Mouse (Mus musculus) liver, embryonic 11.5 days (tissue): ENCODE measurements around the gene Sptbn4. TPM values are rescaled to one million over a fixed set of nuclear protein-coding genes. Genes with fewer than 3 reads are reported as not detected.

Source experiments
- ATAC-seq: fragments of 200-750 bp; cut with Nextera tagmentation; replicated peaks from 2 replicates; pipeline ENCODE4 v1.8.0; 2017; ENCODE audit warnings: moderate number of reproducible peaks, mild to moderate bottlenecking, moderate TSS enrichment, moderate library complexity; ENCODE audit not compliant: low FRiP score
- DNase-seq: peaks from one replicate; pipeline ENCODE4 v3.0.0-alpha.2; 2017; ENCODE audit warnings: low spot score
- H3K27ac ChIP-seq: fragments of 300-500 bp; sonication (generic); 2 replicates; pipeline ENCODE4 v1.5.1; 2014; ENCODE audit warnings: mild to moderate bottlenecking, low read depth, low read length, control low read depth
- H3K27me3 ChIP-seq: fragments of 300-500 bp; sonication (generic); replicated peaks from 2 replicates; pipeline ENCODE4 v1.6.1; 2014; ENCODE audit warnings: low read length, mixed read lengths; ENCODE audit not compliant: control insufficient read depth, insufficient read depth
- H3K36me3 ChIP-seq: fragments of 300-500 bp; sonication (generic); 2 replicates; pipeline ENCODE4 v1.6.1; 2014; ENCODE audit warnings: mild to moderate bottlenecking, low read length, moderate library complexity, mixed read lengths; ENCODE audit not compliant: control insufficient read depth, insufficient read depth
- H3K4me1 ChIP-seq: fragments of 300-500 bp; sonication (generic); replicated peaks from 2 replicates; pipeline ENCODE4 v1.6.1; 2014; ENCODE audit warnings: low read length, mixed read lengths; ENCODE audit not compliant: control insufficient read depth, insufficient read depth
- H3K4me2 ChIP-seq: fragments of 300-500 bp; sonication (generic); 2 replicates; pipeline ENCODE4 v1.6.1; 2014; ENCODE audit warnings: mild to moderate bottlenecking, control low read depth, moderate library complexity
- H3K4me3 ChIP-seq: fragments of 300-500 bp; sonication (generic); 2 replicates; pipeline ENCODE4 v1.5.1; 2014; ENCODE audit warnings: low read depth, low read length, control low read depth
- H3K9ac ChIP-seq: fragments of 300-500 bp; sonication (generic); 2 replicates; pipeline ENCODE4 v1.6.1; 2014; ENCODE audit warnings: low read depth, low read length, control low read depth
- H3K9me3 ChIP-seq: fragments of 300-500 bp; sonication (generic); 2 replicates; pipeline ENCODE4 v1.6.1; 2016; ENCODE audit warnings: low read length, inconsistent platforms, mixed read lengths; ENCODE audit not compliant: control insufficient read depth
- WGBS: fragments of 180-500 bp; shearing (Covaris S2); extraction: QIAGEN DNeasy Blood & Tissue Kit; methylation state at CpG from one replicate; pipeline ENCODE4 v1.1.7; 2014; 5-methylcytosine and 5-hydroxymethylcytosine counted together
- polyA plus RNA-seq: library from polyadenylated mRNA; unstranded; fragments of >200 nt; fragmentation: Nextera tagmentation; extraction: Ambion mirVana; gene quantifications from 2 replicates; pipeline ENCODE4 v1.2.1, GENCODE M21; 2014

Gene Sptbn4
- polyA plus RNA-seq, 1 experiment from 2014 or later, result 0.19 TPM

GRCm38 (mm10) chr7:27328161-27328560 lies 119.3 kb downstream of the Sptbn4 start:
- no peaks in the 10 kb centered on the region for H3K9me3 ChIP-seq
- ATAC-seq (no peak), DNase-seq (no peak)
- H3K4me1 ChIP-seq, result peaks cover 17% of the 10 kb centered on the region
- no peaks in the 10 kb centered on the region for H3K36me3 ChIP-seq
- no peak overlapping the region for H3K9ac ChIP-seq
- no peak overlapping the region for H3K4me2 ChIP-seq
- H3K4me3 ChIP-seq, result no peak overlapping the region
- no peak overlapping the region for H3K27ac ChIP-seq
- 75% methylated on average over 11 of the region's 11 CpGs for WGBS
- H3K27me3 ChIP-seq, result peaks cover 95% of the 10 kb centered on the region

- peaks cover 14% of the 10 kb centered on the region for H3K4me1 ChIP-seq
- peaks cover 95% of the 10 kb centered on the region for H3K27me3 ChIP-seq
- DNase-seq (no peak), ATAC-seq (no peak)
- no peak overlapping the region for H3K4me3 ChIP-seq
- no peak overlapping the region for H3K27ac ChIP-seq
- 85% methylated on average over 8 of the region's 8 CpGs for WGBS
- H3K9me3 ChIP-seq, result no peaks in the 10 kb centered on the region
- no peak overlapping the region for H3K4me2 ChIP-seq
- H3K9ac ChIP-seq, result no peak overlapping the region
- no peaks in the 10 kb centered on the region for H3K36me3 ChIP-seq
These were observed 120.0 kb downstream of the Sptbn4 start for GRCm38 (mm10) chr7:27327500-27327899.

GRCm38 (mm10) chr7:27326101-27326880 lies 121.2 kb downstream of the Sptbn4 start:
- ATAC-seq, result no peak
- DNase-seq, result no peak
- Histone ChIP-seq H3K9me3 (no peaks in the 10 kb centered on the region), H3K9ac (no peak overlapping the region), H3K27ac (no peak overlapping the region), H3K4me1 (peaks cover 10% of the 10 kb centered on the region), H3K4me3 (peak overlapping the region; percentile 29), H3K36me3 (no peaks in the 10 kb centered on the region), H3K4me2 (peak overlapping the region; percentile 50), H3K27me3 (peaks cover 95% of the 10 kb centered on the region)
- WGBS, result 29% methylated on average over 34 of the region's 34 CpGs

GRCm38 (mm10) chr7:27325697-27326096 lies 121.8 kb downstream of the Sptbn4 start:
- Histone ChIP-seq H3K36me3 (no peaks in the 10 kb centered on the region), H3K27me3 (peaks cover 89% of the 10 kb centered on the region), H3K9me3 (no peaks in the 10 kb centered on the region), H3K4me1 (peaks cover 6% of the 10 kb centered on the region), H3K4me3 (peak overlapping the region; percentile 29), H3K9ac (no peak overlapping the region), H3K27ac (no peak overlapping the region), H3K4me2 (peak overlapping the region; percentile 50)
- DNase-seq, result no peak
- 0 out of 2 replicates have a peak, but pooled peaks have one; percentile 27 for ATAC-seq
- WGBS, result 3% methylated on average over 24 of the region's 24 CpGs

- H3K9ac ChIP-seq, result no peak overlapping the region
- no peak overlapping the region for H3K27ac ChIP-seq
- ATAC-seq (no peak), DNase-seq (no peak)
- no peak overlapping the region for H3K4me3 ChIP-seq
- H3K36me3 ChIP-seq, result no peaks in the 10 kb centered on the region
- 39% methylated on average over 19 of the region's 20 CpGs for WGBS
- H3K27me3 ChIP-seq, result peaks cover 81% of the 10 kb centered on the region
- peaks cover 2% of the 10 kb centered on the region for H3K4me1 ChIP-seq
- no peak overlapping the region for H3K4me2 ChIP-seq
- no peaks in the 10 kb centered on the region for H3K9me3 ChIP-seq
These were observed 122.6 kb downstream of the Sptbn4 start for GRCm38 (mm10) chr7:27324928-27325327.

- Histone ChIP-seq H3K4me2 (no peak overlapping the region), H3K9ac (no peak overlapping the region), H3K4me1 (no peaks in the 10 kb centered on the region; the same call in 1 of the 2 replicates), H3K9me3 (no peaks in the 10 kb centered on the region), H3K4me3 (no peak overlapping the region), H3K36me3 (no peaks in the 10 kb centered on the region), H3K27me3 (peaks cover 74% of the 10 kb centered on the region), H3K27ac (no peak overlapping the region)
- DNase-seq, result no peak
- 86% methylated on average over 11 of the region's 11 CpGs for WGBS
- no peak for ATAC-seq
These were observed 123.3 kb downstream of the Sptbn4 start for GRCm38 (mm10) chr7:27324161-27324560.

- Histone ChIP-seq H3K27me3 (peaks cover 62% of the 10 kb centered on the region), H3K4me2 (no peak overlapping the region), H3K9ac (no peak overlapping the region), H3K9me3 (no peaks in the 10 kb centered on the region), H3K4me3 (no peak overlapping the region), H3K36me3 (no peaks in the 10 kb centered on the region), H3K27ac (no peak overlapping the region), H3K4me1 (no peaks in the 10 kb centered on the region; the same call in 1 of the 2 replicates)
- DNase-seq (no peak), ATAC-seq (no peak)
- WGBS, result 83% methylated on average over 5 of the region's 5 CpGs
These were observed 124.5 kb downstream of the Sptbn4 start for GRCm38 (mm10) chr7:27323001-27323400.

GRCm38 (mm10) chr7:27322291-27322690 lies 125.2 kb downstream of the Sptbn4 start:
- no peak overlapping the region for H3K4me2 ChIP-seq
- H3K9me3 ChIP-seq, result no peaks in the 10 kb centered on the region
- ATAC-seq, result no peak
- no peak overlapping the region for H3K4me3 ChIP-seq
- DNase-seq, result no peak
- H3K27me3 ChIP-seq, result peaks cover 55% of the 10 kb centered on the region
- no peak overlapping the region for H3K9ac ChIP-seq
- H3K4me1 ChIP-seq, result no peaks in the 10 kb centered on the region; the same call in 1 of the 2 replicates
- WGBS, result 13% methylated on average over 13 of the region's 13 CpGs
- H3K27ac ChIP-seq, result no peak overlapping the region
- no peaks in the 10 kb centered on the region for H3K36me3 ChIP-seq

GRCm38 (mm10) chr7:27319411-27319810 lies 128.1 kb downstream of the Sptbn4 start:
- Histone ChIP-seq H3K9me3 (0 out of 2 replicates have a peak, but pooled peaks cover 2% of the 10 kb centered on the region), H3K27me3 (peaks cover 26% of the 10 kb centered on the region), H3K4me2 (no peak overlapping the region), H3K4me1 (no peaks in the 10 kb centered on the region), H3K9ac (no peak overlapping the region), H3K36me3 (no peaks in the 10 kb centered on the region), H3K4me3 (no peak overlapping the region), H3K27ac (no peak overlapping the region)
- 84% methylated on average over 22 of the region's 22 CpGs for WGBS
- DNase-seq (no peak), ATAC-seq (no peak)
